Mouse (Mus musculus) heart, postnatal 10 days (tissue): ENCODE results near the gene Gpr39. TPM values are rescaled to one million over a fixed set of nuclear protein-coding genes. Genes with fewer than 3 reads are reported as not detected.
"Not testable (repeated sequence)": the region's sequence is repeated elsewhere in the genome, so short reads cannot be mapped to it uniquely, and the experiment has no call there.

Source experiments
- DNase-seq, 2 experiments: peaks; one replicate each; pipeline ENCODE4 v3.0.0; 2021
- intact Hi-C: fragments of 180-260 bp; cut with DNase I; formaldehyde crosslinking; loops from one replicate; pipeline ENCODE4 v1.15.1; 2025
- total RNA-seq, 2 experiments: library from RNA; stranded (reverse); gene quantifications; 2 replicates each; pipeline ENCODE4 v1.2.3; 2021

Gpr39 gene
- 1 to 10 TPM in 1 of 2 experiments, under 1 TPM in 1; 0.69 to 1.0 TPM for total RNA-seq

DNA sequence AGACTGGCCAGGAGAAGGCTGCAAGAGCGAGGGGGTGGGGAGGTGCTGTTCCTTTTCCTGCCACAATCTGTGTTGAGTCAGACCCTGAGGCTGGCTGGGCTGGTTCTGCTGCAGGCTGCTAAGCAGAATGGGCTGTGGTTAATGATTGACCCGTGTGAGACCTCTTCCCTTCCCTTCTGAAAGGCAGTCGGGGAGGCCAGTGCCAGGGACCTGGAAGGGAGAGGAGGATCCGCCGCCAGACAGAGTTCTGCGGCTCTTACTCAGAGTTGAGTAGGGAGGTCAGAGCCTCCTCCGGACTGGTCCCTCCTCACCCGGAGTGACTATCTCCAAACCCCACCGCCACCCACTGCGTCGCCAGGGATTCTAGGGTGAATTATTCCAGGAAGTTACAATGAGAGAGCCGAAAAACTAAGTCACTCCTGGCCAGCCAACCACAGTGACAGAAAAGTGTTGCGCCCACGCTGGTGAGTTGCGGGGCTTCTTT, at the start of gene Gpr39:
TSS of gene Gpr39 (plus strand) at position 206 of the 484 bp plus-strand sequence.
- intact Hi-C loops: no loop called here
- DNase-seq: peak; percentile 46 to 57

DNA sequence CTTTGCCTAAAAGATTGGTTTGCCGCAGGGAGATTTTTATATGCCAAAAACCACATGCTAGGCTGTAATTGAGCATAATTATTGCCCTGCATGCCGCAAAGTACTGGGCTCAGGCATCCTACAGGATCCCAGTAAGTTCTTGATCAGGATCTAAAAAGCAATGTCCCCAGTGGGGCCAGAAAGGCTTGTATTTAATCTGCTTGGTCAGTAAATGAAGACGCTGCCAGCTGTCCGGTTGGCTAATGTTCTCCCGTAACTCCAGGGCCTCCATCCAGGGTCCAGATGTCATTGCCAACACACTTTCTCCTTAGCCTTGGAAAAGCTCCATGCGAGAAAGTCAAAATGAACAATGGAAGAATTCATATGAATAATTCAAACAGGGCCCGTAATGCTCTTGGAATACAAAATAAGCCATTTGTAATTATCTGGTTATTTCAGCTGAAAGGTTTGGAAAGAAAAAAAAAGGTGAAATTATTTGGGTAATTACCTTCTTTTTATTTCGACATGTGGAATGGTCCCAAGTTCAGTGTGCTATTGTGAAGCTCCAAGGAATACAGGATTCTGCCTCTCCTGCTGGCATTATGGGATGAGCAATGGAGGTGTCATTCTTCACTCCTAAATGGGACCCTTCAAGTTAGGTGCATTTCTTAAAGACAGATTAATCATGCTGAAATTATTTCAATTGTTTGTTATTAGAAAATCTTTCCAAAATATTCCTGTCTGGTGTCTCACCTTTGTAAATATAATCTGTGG, 37.1 kb upstream of the Gpr39 start:
- intact Hi-C loops: no loop called here
- peak in 1 of 2 experiments; percentile 20 for DNase-seq

DNA sequence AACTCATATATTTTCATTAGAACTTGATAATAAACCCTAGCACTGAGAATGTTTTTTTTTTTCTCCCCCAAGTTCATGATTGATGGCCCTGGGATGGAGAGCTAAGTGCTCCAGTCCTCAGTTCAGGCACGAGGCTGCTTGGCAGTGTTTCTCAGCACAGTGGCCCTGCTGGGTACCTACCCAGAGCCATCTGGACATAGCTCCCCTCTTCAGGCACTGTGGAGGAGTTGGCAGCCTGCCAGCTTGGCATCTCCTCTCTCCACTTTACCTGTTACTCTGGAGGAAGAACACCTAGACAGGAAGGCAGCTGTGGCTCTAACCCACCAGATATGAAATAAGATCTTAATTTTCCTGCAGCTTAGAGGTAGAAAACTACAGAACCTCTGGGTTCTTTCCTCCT, 33.2 kb upstream of the Gpr39 start:
- intact Hi-C loops: no loop called here
- no peak for DNase-seq

GRCm38 (mm10) chr1:125646816-125647215, 30.0 kb upstream of the Gpr39 start:
- DNase-seq, intact Hi-C loops: not testable (repeated sequence)

DNA sequence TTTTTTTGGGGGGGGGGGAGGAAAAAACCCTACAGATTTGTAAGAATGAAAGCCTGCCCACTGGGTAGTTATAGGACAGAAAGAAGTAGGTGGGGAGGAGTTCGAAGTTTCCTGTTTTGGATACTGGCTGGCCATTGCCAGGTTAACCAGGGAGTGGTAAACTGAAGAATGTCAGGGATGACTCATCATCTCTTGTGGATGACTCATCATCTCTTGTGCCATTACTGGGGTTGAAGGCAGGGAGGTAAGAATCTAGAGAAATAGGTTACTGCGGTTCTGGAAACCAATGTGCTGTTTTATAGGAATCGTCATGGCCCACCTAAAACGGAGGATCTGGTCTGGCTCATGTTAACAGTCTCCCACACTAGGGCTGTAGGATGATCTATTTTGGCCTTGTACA, 28.8 kb upstream of the Gpr39 start:
- DNase-seq: no peak
- intact Hi-C loops: no loop called here

- peak in 1 of 2 experiments; percentile 26 for DNase-seq
- intact Hi-C loops: no loop called here
Observed at GRCm38 (mm10) chr1:125649056-125649455, 27.7 kb upstream of the Gpr39 start.

- intact Hi-C loops: no loop called here
Observed at GRCm38 (mm10) chr1:125652836-125653594, 23.8 kb upstream of the Gpr39 start.

DNA sequence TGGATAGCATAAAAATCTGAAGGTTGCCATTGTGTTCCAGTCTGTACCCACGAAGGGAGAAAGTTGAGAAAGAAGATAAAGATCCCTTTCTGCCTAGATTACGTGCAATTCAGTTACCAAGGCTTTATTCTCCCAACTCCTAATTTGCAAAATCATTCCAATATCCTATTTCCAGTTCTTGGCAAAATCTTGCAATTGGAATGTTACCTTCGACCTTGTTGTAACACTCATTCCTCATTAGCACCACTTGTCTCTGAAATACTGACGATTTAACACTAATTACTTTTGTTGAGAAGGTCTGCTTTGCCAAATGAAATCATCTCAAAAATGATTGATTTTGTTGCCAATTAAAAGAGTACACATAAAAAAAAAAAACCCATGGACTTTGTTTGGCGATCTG, 19.4 kb upstream of the Gpr39 start:
- DNase-seq: no peak
- intact Hi-C loops: no loop called here

More at GRCm38 (mm10) chr1:125652836-125653594, 23.8 kb upstream of the Gpr39 start:
- DNase-seq: peak in 1 of 2 experiments; percentile 18

- peak; percentile 46 to 57 for DNase-seq
- intact Hi-C loops: loop anchor here (10.0 kb wide), 2 partner anchors 145 to 275 kb away; no protein-coding TSS in a partner anchor
Observed at GRCm38 (mm10) chr1:125660151-125660550, 16.6 kb upstream of the Gpr39 start.

DNA sequence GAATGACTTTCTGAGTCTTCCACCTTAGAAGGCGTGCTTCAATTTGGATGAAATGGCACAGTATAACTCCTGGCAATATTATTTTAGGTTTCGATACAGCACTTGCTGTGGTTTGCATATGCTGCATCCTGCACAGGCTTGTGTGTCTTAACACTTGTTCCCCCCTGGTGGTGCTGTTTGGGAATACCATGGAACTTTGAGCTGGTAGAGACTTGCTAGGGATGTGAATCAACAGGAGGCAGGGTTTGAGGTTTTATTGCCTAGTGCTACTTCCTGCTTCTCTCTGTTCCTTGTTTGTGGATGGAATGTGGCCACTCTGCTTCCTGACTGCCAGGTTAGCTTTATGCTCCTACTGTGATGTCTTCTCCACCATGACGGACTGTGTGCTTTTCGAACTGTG, 15.9 kb upstream of the Gpr39 start:
- DNase-seq: no peak
- intact Hi-C loops: loop anchor here (10.0 kb wide), 2 partner anchors 146 to 276 kb away; no protein-coding TSS in a partner anchor

- intact Hi-C loops: loop anchor here (10.0 kb wide), 2 partner anchors 147 to 277 kb away; no protein-coding TSS in a partner anchor
- no peak for DNase-seq
Observed at GRCm38 (mm10) chr1:125662058-125662457, 14.7 kb upstream of the Gpr39 start.

DNA sequence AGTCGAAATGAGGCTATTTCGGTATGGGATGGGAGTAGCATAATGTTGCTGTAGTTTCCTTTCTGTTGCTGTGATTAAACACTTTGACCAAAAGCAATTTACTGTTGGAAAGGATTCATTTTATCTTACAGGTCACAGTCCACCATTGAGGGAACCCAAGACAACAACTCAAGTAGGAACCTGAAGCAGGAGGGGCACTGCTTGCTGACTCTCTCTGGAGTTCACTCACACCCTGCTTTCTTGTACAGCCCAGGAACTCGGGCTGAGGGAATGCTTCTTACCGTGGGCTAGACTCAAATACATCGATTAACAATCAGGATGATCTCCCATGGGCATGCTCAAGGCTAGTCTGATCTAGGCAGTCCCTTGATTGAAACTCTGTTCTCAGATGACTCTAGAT, 14.1 kb upstream of the Gpr39 start:
- intact Hi-C loops: loop anchor here (10.0 kb wide), 2 partner anchors 148 to 278 kb away; no protein-coding TSS in a partner anchor
- no peak for DNase-seq

DNA sequence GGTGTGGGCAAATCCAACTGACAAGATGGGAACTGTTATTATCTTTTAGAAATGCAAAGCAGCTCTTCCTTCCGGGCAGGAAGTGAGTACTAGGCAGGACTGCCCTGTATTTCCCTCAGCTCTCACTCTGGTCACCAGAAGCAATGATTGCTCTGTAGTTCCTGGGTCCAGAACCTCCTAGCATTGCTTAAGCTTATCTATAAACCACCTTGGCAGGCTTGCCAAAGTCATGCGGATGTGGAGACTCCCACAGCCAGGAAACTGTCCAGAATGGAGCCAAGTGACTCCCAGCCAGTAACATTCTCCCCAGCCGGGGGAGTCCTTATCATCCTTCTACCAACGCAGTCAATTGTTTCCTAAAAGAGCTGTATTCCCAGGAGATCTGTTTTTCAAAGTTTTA, 13.7 kb upstream of the Gpr39 start:
- intact Hi-C loops: loop anchor here (10.0 kb wide), 2 partner anchors 148 to 278 kb away; no protein-coding TSS in a partner anchor

DNA sequence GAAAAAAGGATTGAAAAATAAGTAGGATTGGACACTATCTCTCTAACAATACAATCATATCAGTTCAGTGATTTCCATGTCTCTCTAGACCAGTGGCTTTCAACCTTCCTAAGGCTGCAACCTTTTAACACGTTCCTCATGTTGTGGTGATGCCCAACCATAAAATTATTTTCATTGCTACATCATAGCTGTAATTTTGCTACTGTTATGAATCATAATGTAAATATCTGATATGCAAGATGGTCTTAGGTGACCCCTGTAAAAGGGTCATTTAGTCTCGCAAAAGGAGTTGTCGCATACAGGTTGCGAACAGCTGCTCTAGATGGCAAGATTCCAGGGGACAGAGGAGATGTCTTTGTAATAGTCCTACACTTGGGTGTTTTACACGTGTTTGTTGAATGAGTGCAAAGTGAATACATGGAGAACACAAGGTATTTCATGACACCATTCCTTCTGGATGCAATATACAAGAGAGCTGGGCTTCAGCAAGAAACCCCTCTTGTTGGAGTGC, 11.6 kb upstream of the Gpr39 start:
- intact Hi-C loops: loop anchor here (10.0 kb wide), 2 partner anchors 150 to 280 kb away; no protein-coding TSS in a partner anchor
- no peak for DNase-seq

More for the DNA sequence above, 13.7 kb upstream of the Gpr39 start:
- DNase-seq: peak; percentile 88 to 91

- intact Hi-C loops: loop anchor here (1.0 to 10.0 kb wide), 3 partner anchors 62 to 284 kb away; no protein-coding TSS in a partner anchor
- peak in 1 of 2 experiments; percentile 32 for DNase-seq
Observed at GRCm38 (mm10) chr1:125669035-125669434, 7.8 kb upstream of the Gpr39 start.

- intact Hi-C loops: no loop called here
- DNase-seq: no peak
Observed at GRCm38 (mm10) chr1:125675186-125675585, 1.6 kb upstream of the Gpr39 start.

DNA sequence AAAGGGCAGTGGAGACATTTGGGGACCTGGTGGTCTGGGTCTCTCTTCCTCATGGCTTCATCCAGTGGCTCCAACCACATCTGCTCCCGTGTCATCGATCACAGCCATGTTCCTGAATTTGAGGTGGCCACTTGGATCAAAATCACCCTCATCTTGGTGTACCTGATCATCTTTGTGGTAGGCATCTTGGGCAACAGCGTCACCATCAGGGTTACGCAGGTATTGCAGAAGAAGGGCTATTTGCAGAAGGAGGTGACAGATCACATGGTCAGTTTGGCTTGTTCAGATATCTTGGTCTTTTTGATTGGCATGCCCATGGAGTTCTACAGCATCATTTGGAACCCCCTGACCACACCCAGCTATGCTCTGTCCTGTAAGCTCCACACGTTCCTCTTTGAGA, 491 bp downstream of the Gpr39 start:
- no peak for DNase-seq
- intact Hi-C loops: no loop called here

DNA sequence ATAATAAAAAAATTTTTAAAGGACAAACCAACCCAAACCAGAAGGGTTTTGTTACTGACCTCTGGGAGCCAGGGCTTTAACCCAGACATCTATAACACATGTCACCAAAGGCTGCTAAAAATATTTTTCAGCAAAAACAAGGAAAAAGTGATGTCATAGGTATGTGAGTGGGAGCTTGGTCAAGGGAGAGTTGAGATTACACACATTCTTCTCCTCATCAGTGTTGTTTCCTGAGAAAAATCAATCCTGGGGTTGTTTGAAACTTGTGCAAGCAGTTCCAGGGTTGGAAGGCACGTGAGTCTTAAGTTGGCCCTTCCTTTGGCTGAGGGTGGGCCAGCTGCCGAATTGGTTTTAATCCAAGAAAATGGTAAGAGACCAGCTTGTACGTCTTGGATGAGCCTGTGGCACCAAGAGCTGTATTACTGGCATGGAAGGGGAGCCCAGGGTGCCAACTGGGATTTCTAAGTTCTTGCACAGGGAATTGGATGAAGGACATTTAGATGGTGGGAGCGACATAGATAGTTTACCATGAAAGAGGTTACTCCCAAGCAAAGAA, 2.8 kb downstream of the Gpr39 start:
- DNase-seq: peak in 1 of 2 experiments; percentile 49
- intact Hi-C loops: no loop called here

- peak in 1 of 2 experiments; percentile 28 for DNase-seq
- intact Hi-C loops: no loop called here
Observed at GRCm38 (mm10) chr1:125684423-125684822, 7.6 kb downstream of the Gpr39 start.

DNA sequence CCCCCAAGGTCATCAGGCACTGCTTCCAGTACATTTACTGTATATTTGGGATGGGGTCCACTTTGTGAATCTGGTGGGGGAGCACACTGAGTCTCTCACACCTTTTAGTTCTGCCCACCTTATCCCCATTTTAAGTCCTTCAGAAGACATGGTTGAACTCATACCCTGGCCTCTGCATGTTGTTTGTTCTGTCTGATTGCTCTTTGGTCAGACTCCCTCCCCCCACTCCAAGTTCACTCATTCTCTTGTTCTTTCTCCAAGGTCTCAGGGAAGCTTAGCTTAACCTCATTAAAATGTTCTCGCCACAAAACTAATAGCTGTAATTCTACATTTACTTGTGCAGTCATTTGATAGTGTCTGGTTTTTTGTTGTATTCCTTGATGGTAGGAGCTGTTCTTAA, 8.5 kb downstream of the Gpr39 start:
- intact Hi-C loops: no loop called here
- no peak for DNase-seq
